Mouse (Mus musculus) limb, embryonic 13.5 days (tissue): ENCODE data around the gene Prkca. TPM values are rescaled to one million over a fixed set of nuclear protein-coding genes. Genes with fewer than 3 reads are reported as not detected.

Experiments
- ATAC-seq: fragments of 200-750 bp; cut with Nextera tagmentation; 2 replicates; pipeline ENCODE4 v1.8.0; 2017; ENCODE audit warnings: low read depth, moderate number of reproducible peaks, moderate TSS enrichment; ENCODE audit not compliant: low FRiP score
- H3K27ac ChIP-seq: fragments of 300-500 bp; sonication (generic); 2 replicates; pipeline ENCODE4 v1.5.1; 2015; ENCODE audit warnings: inconsistent platforms, mild to moderate bottlenecking, moderate library complexity
- H3K27me3 ChIP-seq: fragments of 300-500 bp; sonication (generic); 2 replicates; pipeline ENCODE4 v1.6.1; 2015; ENCODE audit warnings: mild to moderate bottlenecking, inconsistent platforms
- H3K36me3 ChIP-seq: fragments of 300-500 bp; sonication (generic); 2 replicates; pipeline ENCODE4 v1.6.1; 2015; ENCODE audit warnings: inconsistent platforms, mild to moderate bottlenecking, moderate library complexity
- H3K4me1 ChIP-seq: fragments of 300-500 bp; sonication (generic); 2 replicates; pipeline ENCODE4 v1.6.1; 2015; ENCODE audit warnings: inconsistent platforms
- H3K4me2 ChIP-seq: fragments of 300-500 bp; sonication (generic); replicated peaks from 2 replicates; pipeline ENCODE4 v1.6.1; 2015; ENCODE audit warnings: inconsistent platforms, mild to moderate bottlenecking, moderate library complexity
- H3K4me3 ChIP-seq: fragments of 300-500 bp; sonication (generic); 2 replicates; pipeline ENCODE4 v1.5.1; 2015; ENCODE audit warnings: moderate library complexity, mild to moderate bottlenecking, inconsistent platforms
- H3K9ac ChIP-seq: fragments of 300-500 bp; sonication (generic); 2 replicates; pipeline ENCODE4 v1.6.1; 2015; ENCODE audit warnings: mild to moderate bottlenecking, inconsistent platforms
- H3K9me3 ChIP-seq: fragments of 300-500 bp; sonication (generic); 2 replicates; pipeline ENCODE4 v1.6.1; 2016; ENCODE audit warnings: inconsistent platforms
- WGBS: fragments of 180-500 bp; shearing (Covaris S2); methylation state at CpG from one replicate; pipeline ENCODE4 v1.1.7; 2015; 5-methylcytosine and 5-hydroxymethylcytosine counted together
- polyA plus RNA-seq: library from polyadenylated mRNA; unstranded; fragments of >200 nt; fragmentation: Nextera tagmentation; extraction: Ambion mirVana; gene quantifications from 2 replicates; pipeline ENCODE4 v1.2.1, GENCODE M21; 2015

Prkca gene
- 5.6 and 7.2 TPM in 2 replicates for polyA plus RNA-seq

GRCm38 (mm10) chr11:108343789-108344462, at the start of gene Prkca:
Gene Prkca (minus strand): TSS chr11:108343928.
- H3K4me2 ChIP-seq: peak within 1 kb of the TSS; percentile 100
- peak within 1 kb of the TSS; percentile 83 for H3K4me3 ChIP-seq
- peaks cover 12% of the 10 kb centered on the region; the same call in 1 of the 2 replicates for H3K27me3 ChIP-seq
- H3K27ac ChIP-seq: peak within 1 kb of the TSS; percentile 80; the same call in 1 of the 2 replicates
- ATAC-seq: peak; percentile 95
- peaks cover 4% of the 10 kb centered on the region; the same call in 1 of the 2 replicates for H3K36me3 ChIP-seq
- WGBS: under 1% methylated on average over 60 of the region's 63 CpGs
- peak within 1 kb of the TSS; percentile 88 for H3K9ac ChIP-seq
- H3K4me1 ChIP-seq: peaks cover 14% of the 10 kb centered on the region
- H3K9me3 ChIP-seq: no peaks in the 10 kb centered on the region

GRCm38 (mm10) chr11:108385666-108386024, 41.9 kb upstream of the Prkca start:
- no peak overlapping the region for H3K9ac ChIP-seq
- H3K27me3 ChIP-seq: no peaks in the 10 kb centered on the region
- no peaks in the 10 kb centered on the region for H3K4me1 ChIP-seq
- no peak overlapping the region for H3K4me3 ChIP-seq
- H3K9me3 ChIP-seq: no peaks in the 10 kb centered on the region
- no peak for ATAC-seq
- H3K4me2 ChIP-seq: no peak overlapping the region
- no peaks in the 10 kb centered on the region for H3K36me3 ChIP-seq
- H3K27ac ChIP-seq: no peak overlapping the region
- WGBS: 80% methylated on average over 1 of the region's 1 CpGs

- H3K4me2 ChIP-seq: no peak overlapping the region
- H3K36me3 ChIP-seq: no peaks in the 10 kb centered on the region
- H3K9me3 ChIP-seq: no peaks in the 10 kb centered on the region
- ATAC-seq: no peak
- no peak overlapping the region for H3K27ac ChIP-seq
- H3K27me3 ChIP-seq: no peaks in the 10 kb centered on the region
- H3K4me1 ChIP-seq: no peaks in the 10 kb centered on the region
- 61% methylated on average over 4 of the region's 4 CpGs for WGBS
- no peak overlapping the region for H3K9ac ChIP-seq
- H3K4me3 ChIP-seq: no peak overlapping the region
These were observed 41.4 kb upstream of the Prkca start for GRCm38 (mm10) chr11:108384920-108385665.

- H3K9ac ChIP-seq: no peak overlapping the region
- no peaks in the 10 kb centered on the region for H3K36me3 ChIP-seq
- H3K9me3 ChIP-seq: no peaks in the 10 kb centered on the region
- no peak for ATAC-seq
- no peak overlapping the region for H3K4me3 ChIP-seq
- no peak overlapping the region for H3K27ac ChIP-seq
- H3K4me1 ChIP-seq: 0 out of 2 replicates have a peak, but pooled peaks cover 2% of the 10 kb centered on the region
- WGBS: 72% methylated on average over 3 of the region's 3 CpGs
- no peak overlapping the region for H3K4me2 ChIP-seq
- no peaks in the 10 kb centered on the region for H3K27me3 ChIP-seq
These were observed 38.9 kb upstream of the Prkca start for GRCm38 (mm10) chr11:108382664-108383063.

GRCm38 (mm10) chr11:108378363-108378751, 34.6 kb upstream of the Prkca start:
- H3K4me1 ChIP-seq: 0 out of 2 replicates have a peak, but pooled peaks cover 2% of the 10 kb centered on the region
- H3K4me2 ChIP-seq: no peak overlapping the region
- H3K4me3 ChIP-seq: no peak overlapping the region
- H3K27me3 ChIP-seq: no peaks in the 10 kb centered on the region
- WGBS: 80% methylated on average over 4 of the region's 4 CpGs
- H3K9me3 ChIP-seq: no peaks in the 10 kb centered on the region
- no peak for ATAC-seq
- no peak overlapping the region for H3K27ac ChIP-seq
- no peak overlapping the region for H3K9ac ChIP-seq
- no peaks in the 10 kb centered on the region for H3K36me3 ChIP-seq

- H3K4me2 ChIP-seq: no peak overlapping the region
- H3K4me3 ChIP-seq: no peak overlapping the region
- H3K9ac ChIP-seq: no peak overlapping the region
- H3K27ac ChIP-seq: no peak overlapping the region
- no peaks in the 10 kb centered on the region for H3K9me3 ChIP-seq
- peak; percentile 69; the same call in 1 of the 2 replicates for ATAC-seq
- 40% methylated on average over 19 of the region's 19 CpGs for WGBS
- no peaks in the 10 kb centered on the region for H3K36me3 ChIP-seq
- no peaks in the 10 kb centered on the region for H3K27me3 ChIP-seq
- H3K4me1 ChIP-seq: 0 out of 2 replicates have a peak, but pooled peaks cover 2% of the 10 kb centered on the region
These were observed 34.1 kb upstream of the Prkca start for GRCm38 (mm10) chr11:108377680-108378362.

GRCm38 (mm10) chr11:108376815-108377214, 33.1 kb upstream of the Prkca start:
- no peak overlapping the region for H3K27ac ChIP-seq
- no peak for ATAC-seq
- 97% methylated on average over 7 of the region's 7 CpGs for WGBS
- H3K27me3 ChIP-seq: no peaks in the 10 kb centered on the region
- no peaks in the 10 kb centered on the region for H3K9me3 ChIP-seq
- no peak overlapping the region for H3K9ac ChIP-seq
- no peaks in the 10 kb centered on the region for H3K36me3 ChIP-seq
- no peak overlapping the region for H3K4me2 ChIP-seq
- H3K4me3 ChIP-seq: no peak overlapping the region
- 0 out of 2 replicates have a peak, but pooled peaks cover 2% of the 10 kb centered on the region for H3K4me1 ChIP-seq

- no peaks in the 10 kb centered on the region for H3K9me3 ChIP-seq
- no peak overlapping the region for H3K4me3 ChIP-seq
- H3K27me3 ChIP-seq: no peaks in the 10 kb centered on the region
- H3K27ac ChIP-seq: no peak overlapping the region
- peaks cover 20% of the 10 kb centered on the region for H3K4me1 ChIP-seq
- ATAC-seq: no peak
- no peak overlapping the region for H3K9ac ChIP-seq
- H3K36me3 ChIP-seq: no peaks in the 10 kb centered on the region
- WGBS: 81% methylated on average over 1 of the region's 1 CpGs
- H3K4me2 ChIP-seq: no peak overlapping the region
These were observed 23.3 kb upstream of the Prkca start for GRCm38 (mm10) chr11:108367046-108367445.

- no peak overlapping the region for H3K27ac ChIP-seq
- no peak overlapping the region for H3K4me2 ChIP-seq
- no peak overlapping the region for H3K9ac ChIP-seq
- H3K4me1 ChIP-seq: peaks cover 20% of the 10 kb centered on the region
- WGBS: 57% methylated on average over 7 of the region's 7 CpGs
- no peaks in the 10 kb centered on the region for H3K36me3 ChIP-seq
- H3K27me3 ChIP-seq: no peaks in the 10 kb centered on the region
- ATAC-seq: no peak
- no peak overlapping the region for H3K4me3 ChIP-seq
- no peaks in the 10 kb centered on the region for H3K9me3 ChIP-seq
These were observed 21.9 kb upstream of the Prkca start for GRCm38 (mm10) chr11:108365600-108365999.

GRCm38 (mm10) chr11:108364945-108365589, 21.3 kb upstream of the Prkca start:
- Histone ChIP-seq H3K36me3 (no peaks in the 10 kb centered on the region), H3K9ac (no peak overlapping the region), H3K4me3 (no peak overlapping the region), H3K4me2 (no peak overlapping the region), H3K9me3 (no peaks in the 10 kb centered on the region), H3K4me1 (peaks cover 20% of the 10 kb centered on the region), H3K27me3 (no peaks in the 10 kb centered on the region), H3K27ac (no peak overlapping the region)
- ATAC-seq: no peak
- WGBS: 66% methylated on average over 5 of the region's 7 CpGs

- Histone ChIP-seq H3K9me3 (no peaks in the 10 kb centered on the region), H3K4me1 (peaks cover 20% of the 10 kb centered on the region), H3K4me3 (no peak overlapping the region), H3K4me2 (no peak overlapping the region), H3K27ac (no peak overlapping the region), H3K9ac (no peak overlapping the region), H3K27me3 (no peaks in the 10 kb centered on the region), H3K36me3 (no peaks in the 10 kb centered on the region)
- WGBS: 79% methylated on average over 4 of the region's 4 CpGs
- ATAC-seq: no peak
These were observed 20.3 kb upstream of the Prkca start for GRCm38 (mm10) chr11:108363991-108364390.

GRCm38 (mm10) chr11:108362965-108363364, 19.2 kb upstream of the Prkca start:
- no peak overlapping the region for H3K4me3 ChIP-seq
- H3K9ac ChIP-seq: no peak overlapping the region
- ATAC-seq: no peak
- no peaks in the 10 kb centered on the region for H3K9me3 ChIP-seq
- H3K4me1 ChIP-seq: peaks cover 20% of the 10 kb centered on the region
- no peak overlapping the region for H3K27ac ChIP-seq
- H3K4me2 ChIP-seq: no peak overlapping the region
- no peaks in the 10 kb centered on the region for H3K27me3 ChIP-seq
- 91% methylated on average over 5 of the region's 5 CpGs for WGBS
- H3K36me3 ChIP-seq: no peaks in the 10 kb centered on the region
